Mouse (Mus musculus) forebrain, embryonic 12.5 days (tissue): Measurements from ENCODE around the gene Mfrp. TPM values are rescaled to one million over a fixed set of nuclear protein-coding genes. Genes with fewer than 3 reads are reported as not detected.

Source experiments
- ATAC-seq: fragments of 200-750 bp; cut with Nextera tagmentation; 2 replicates; pipeline ENCODE4 v1.8.0; 2017; ENCODE audit warnings: moderate TSS enrichment; ENCODE audit not compliant: low FRiP score
- H3K27ac ChIP-seq: fragments of 300-500 bp; sonication (generic); 2 replicates; pipeline ENCODE4 v1.5.1; 2016; ENCODE audit warnings: mild to moderate bottlenecking
- H3K27me3 ChIP-seq: fragments of 300-500 bp; sonication (generic); 2 replicates; pipeline ENCODE4 v1.6.1; 2016; ENCODE audit warnings: mild to moderate bottlenecking
- H3K36me3 ChIP-seq: fragments of 300-500 bp; sonication (generic); replicated peaks from 2 replicates; pipeline ENCODE4 v1.6.1; 2016; ENCODE audit warnings: mild to moderate bottlenecking
- H3K4me1 ChIP-seq: fragments of 300-500 bp; sonication (generic); 2 replicates; pipeline ENCODE4 v1.6.1; 2016
- H3K4me2 ChIP-seq: fragments of 300-500 bp; sonication (generic); 2 replicates; pipeline ENCODE4 v1.6.1; 2016; ENCODE audit warnings: mild to moderate bottlenecking, moderate library complexity
- H3K4me3 ChIP-seq: fragments of 300-500 bp; sonication (generic); replicated peaks from 2 replicates; pipeline ENCODE4 v1.5.1; 2016; ENCODE audit warnings: mild to moderate bottlenecking
- H3K9ac ChIP-seq: fragments of 300-500 bp; sonication (generic); 2 replicates; pipeline ENCODE4 v1.6.1; 2016; ENCODE audit warnings: mild to moderate bottlenecking
- H3K9me3 ChIP-seq: fragments of 300-500 bp; sonication (generic); 2 replicates; pipeline ENCODE4 v1.6.1; 2016
- WGBS: fragments of 180-500 bp; shearing (Covaris S2); methylation state at CpG from one replicate; pipeline ENCODE4 v1.1.7; 2016; 5-methylcytosine and 5-hydroxymethylcytosine counted together
- polyA plus RNA-seq: library from polyadenylated mRNA; unstranded; fragments of >200 nt; fragmentation: Nextera tagmentation; extraction: Ambion mirVana; gene quantifications from 2 replicates; pipeline ENCODE4 v1.2.1, GENCODE M21; 2016

The Mfrp gene
- polyA plus RNA-seq, 1 experiment from 2014 or later: 0.33 TPM

GRCm38 (mm10) chr9:44093612-44094503, 7.7 kb upstream of the Mfrp start:
- no peak overlapping the region for H3K27ac ChIP-seq
- no peak overlapping the region for H3K4me3 ChIP-seq
- WGBS: 31% methylated on average over 24 of the region's 24 CpGs
- peak; percentile 68; the same call in 1 of the 2 replicates for ATAC-seq
- H3K9ac ChIP-seq: 0 out of 2 replicates have a peak overlapping the region, but pooled peaks have one; percentile 21
- peaks cover 10% of the 10 kb centered on the region for H3K36me3 ChIP-seq
- H3K9me3 ChIP-seq: no peaks in the 10 kb centered on the region
- H3K4me1 ChIP-seq: peaks cover 16% of the 10 kb centered on the region
- peaks cover 12% of the 10 kb centered on the region; the same call in 1 of the 2 replicates for H3K27me3 ChIP-seq
- peak overlapping the region; percentile 41 for H3K4me2 ChIP-seq

DNA sequence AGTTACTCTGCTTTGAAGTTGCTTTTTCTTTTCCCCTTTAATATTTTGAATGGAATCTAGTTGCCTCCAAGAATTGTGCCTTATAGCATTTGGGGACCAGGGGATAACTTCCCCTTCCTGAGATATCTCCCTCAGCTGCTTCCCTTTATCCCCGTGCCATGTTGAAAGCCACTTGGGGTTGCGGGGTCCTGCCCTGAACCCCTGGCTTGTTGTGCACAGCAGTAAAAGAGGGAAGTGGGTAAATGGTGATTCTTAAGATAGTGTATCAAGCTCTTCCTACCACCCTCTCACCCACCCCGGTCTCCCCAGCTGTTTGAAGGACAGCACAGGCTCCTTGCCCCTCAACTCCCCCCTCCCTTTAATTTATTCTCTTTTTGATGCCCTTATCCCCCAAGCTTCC, 6.8 kb upstream of the Mfrp start:
- Histone ChIP-seq H3K27ac (no peak overlapping the region), H3K27me3 (peaks cover 4% of the 10 kb centered on the region; the same call in 1 of the 2 replicates), H3K4me3 (no peak overlapping the region), H3K4me2 (no peak overlapping the region), H3K9ac (no peak overlapping the region), H3K9me3 (no peaks in the 10 kb centered on the region), H3K4me1 (peaks cover 16% of the 10 kb centered on the region), H3K36me3 (peaks cover 10% of the 10 kb centered on the region)
- ATAC-seq: no peak
- 90% methylated on average over 3 of the region's 3 CpGs for WGBS

- H3K4me3 ChIP-seq: no peak overlapping the region
- no peak overlapping the region for H3K27ac ChIP-seq
- H3K9ac ChIP-seq: no peak overlapping the region
- 91% methylated on average over 9 of the region's 9 CpGs for WGBS
- peaks cover 10% of the 10 kb centered on the region for H3K36me3 ChIP-seq
- H3K4me2 ChIP-seq: no peak overlapping the region
- no peaks in the 10 kb centered on the region for H3K27me3 ChIP-seq
- no peaks in the 10 kb centered on the region for H3K9me3 ChIP-seq
- ATAC-seq: no peak
- H3K4me1 ChIP-seq: peaks cover 16% of the 10 kb centered on the region
These were observed 5.7 kb upstream of the Mfrp start for GRCm38 (mm10) chr9:44095781-44096180.

- Histone ChIP-seq H3K27ac (peak overlapping the region; percentile 38; the same call in 1 of the 2 replicates), H3K4me1 (peaks cover 19% of the 10 kb centered on the region), H3K9me3 (no peaks in the 10 kb centered on the region), H3K27me3 (no peaks in the 10 kb centered on the region), H3K36me3 (peaks cover 10% of the 10 kb centered on the region), H3K9ac (no peak overlapping the region), H3K4me3 (no peak overlapping the region), H3K4me2 (no peak overlapping the region)
- WGBS: 16% methylated on average over 9 of the region's 9 CpGs
- peak; percentile 47; the same call in 1 of the 2 replicates for ATAC-seq
These were observed 5.0 kb upstream of the Mfrp start for GRCm38 (mm10) chr9:44096536-44096935.

DNA sequence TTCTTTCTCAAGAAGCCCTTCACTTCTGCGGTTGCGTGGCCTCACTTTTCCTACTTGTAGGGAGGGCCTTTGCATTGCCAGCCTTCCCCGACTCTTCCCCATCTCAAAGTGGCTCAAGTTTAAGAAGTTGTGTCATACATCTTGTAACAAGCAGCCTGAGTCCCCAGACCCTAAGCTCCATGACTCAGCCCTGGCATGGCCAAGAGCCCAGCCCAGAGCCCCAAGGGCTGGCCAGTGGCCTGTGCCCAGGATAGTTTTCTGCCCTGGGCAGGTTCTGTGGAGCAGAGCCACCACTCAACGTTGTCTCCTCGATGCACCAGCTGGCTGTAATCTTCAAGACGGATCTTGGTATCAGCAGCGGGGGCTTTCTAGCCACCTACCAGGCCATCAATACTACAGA, 3.4 kb downstream of the Mfrp start:
- ATAC-seq: no peak
- H3K9me3 ChIP-seq: no peaks in the 10 kb centered on the region
- peaks cover 33% of the 10 kb centered on the region for H3K36me3 ChIP-seq
- no peak overlapping the region for H3K4me3 ChIP-seq
- H3K9ac ChIP-seq: no peak overlapping the region
- no peak overlapping the region for H3K27ac ChIP-seq
- H3K27me3 ChIP-seq: no peaks in the 10 kb centered on the region
- H3K4me1 ChIP-seq: peaks cover 47% of the 10 kb centered on the region
- no peak overlapping the region for H3K4me2 ChIP-seq
- 94% methylated on average over 7 of the region's 7 CpGs for WGBS

GRCm38 (mm10) chr9:44105781-44106180, 4.3 kb downstream of the Mfrp start:
- H3K27ac ChIP-seq: no peak overlapping the region
- no peak overlapping the region for H3K4me2 ChIP-seq
- no peak overlapping the region for H3K9ac ChIP-seq
- peaks cover 37% of the 10 kb centered on the region for H3K36me3 ChIP-seq
- no peak overlapping the region for H3K4me3 ChIP-seq
- peaks cover 55% of the 10 kb centered on the region for H3K4me1 ChIP-seq
- no peaks in the 10 kb centered on the region for H3K27me3 ChIP-seq
- no peaks in the 10 kb centered on the region for H3K9me3 ChIP-seq
- 85% methylated on average over 10 of the region's 10 CpGs for WGBS
- ATAC-seq: no peak

- H3K27ac ChIP-seq: no peak overlapping the region
- WGBS: 95% methylated on average over 7 of the region's 7 CpGs
- no peak overlapping the region for H3K9ac ChIP-seq
- H3K4me1 ChIP-seq: peaks cover 55% of the 10 kb centered on the region
- peaks cover 37% of the 10 kb centered on the region for H3K36me3 ChIP-seq
- H3K9me3 ChIP-seq: no peaks in the 10 kb centered on the region
- no peak overlapping the region for H3K4me3 ChIP-seq
- no peak overlapping the region for H3K4me2 ChIP-seq
- no peak for ATAC-seq
- no peaks in the 10 kb centered on the region for H3K27me3 ChIP-seq
These were observed 4.7 kb downstream of the Mfrp start for GRCm38 (mm10) chr9:44106182-44106581.

DNA sequence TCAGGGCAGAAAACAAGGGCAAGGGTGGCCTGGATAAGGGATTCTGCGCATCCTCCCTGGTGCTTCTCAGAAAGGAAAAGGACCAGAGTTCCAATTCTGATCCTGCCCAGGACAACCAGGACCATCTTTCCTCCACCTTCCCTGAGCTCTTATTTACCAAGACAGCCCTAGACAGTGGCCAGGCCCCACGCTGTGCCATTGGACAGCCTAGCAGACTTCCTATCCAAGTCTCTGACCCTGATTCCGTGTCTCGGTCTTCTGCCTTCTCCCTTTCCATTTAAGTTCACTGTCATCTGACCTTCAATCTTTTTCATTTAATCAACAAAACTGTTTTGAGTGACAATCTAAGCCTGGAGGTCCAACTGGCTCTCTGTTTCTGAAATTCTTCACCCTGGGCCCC, 5.1 kb downstream of the Mfrp start:
- H3K4me1 ChIP-seq: peaks cover 52% of the 10 kb centered on the region
- peak overlapping the region; percentile 41; the same call in 1 of the 2 replicates for H3K4me2 ChIP-seq
- no peaks in the 10 kb centered on the region for H3K9me3 ChIP-seq
- WGBS: 71% methylated on average over 4 of the region's 4 CpGs
- no peaks in the 10 kb centered on the region for H3K27me3 ChIP-seq
- no peak for ATAC-seq
- peaks cover 37% of the 10 kb centered on the region for H3K36me3 ChIP-seq
- no peak overlapping the region for H3K4me3 ChIP-seq
- peak overlapping the region; percentile 40 for H3K9ac ChIP-seq
- peak overlapping the region; percentile 37; the same call in 1 of the 2 replicates for H3K27ac ChIP-seq

- WGBS: 41% methylated on average over 8 of the region's 8 CpGs
- Histone ChIP-seq H3K9ac (peak within 1 kb of the TSS; percentile 40), H3K36me3 (peaks cover 37% of the 10 kb centered on the region), H3K4me2 (peak within 1 kb of the TSS; percentile 41), H3K9me3 (no peaks in the 10 kb centered on the region), H3K27me3 (no peaks in the 10 kb centered on the region), H3K4me3 (no peak within 1 kb of the TSS; the same call in 1 of the 2 replicates), H3K27ac (peak within 1 kb of the TSS; percentile 37), H3K4me1 (peaks cover 53% of the 10 kb centered on the region)
- ATAC-seq: no peak
These were observed 5.6 kb downstream of the Mfrp start, which contains the start of gene C1qtnf5 for GRCm38 (mm10) chr9:44107110-44107509. TSS of gene C1qtnf5 (plus strand) at chr9:44107245.

- H3K27ac ChIP-seq: peak overlapping the region; percentile 37; the same call in 1 of the 2 replicates
These were observed 6.1 kb downstream of the Mfrp start for GRCm38 (mm10) chr9:44107557-44108179.

DNA sequence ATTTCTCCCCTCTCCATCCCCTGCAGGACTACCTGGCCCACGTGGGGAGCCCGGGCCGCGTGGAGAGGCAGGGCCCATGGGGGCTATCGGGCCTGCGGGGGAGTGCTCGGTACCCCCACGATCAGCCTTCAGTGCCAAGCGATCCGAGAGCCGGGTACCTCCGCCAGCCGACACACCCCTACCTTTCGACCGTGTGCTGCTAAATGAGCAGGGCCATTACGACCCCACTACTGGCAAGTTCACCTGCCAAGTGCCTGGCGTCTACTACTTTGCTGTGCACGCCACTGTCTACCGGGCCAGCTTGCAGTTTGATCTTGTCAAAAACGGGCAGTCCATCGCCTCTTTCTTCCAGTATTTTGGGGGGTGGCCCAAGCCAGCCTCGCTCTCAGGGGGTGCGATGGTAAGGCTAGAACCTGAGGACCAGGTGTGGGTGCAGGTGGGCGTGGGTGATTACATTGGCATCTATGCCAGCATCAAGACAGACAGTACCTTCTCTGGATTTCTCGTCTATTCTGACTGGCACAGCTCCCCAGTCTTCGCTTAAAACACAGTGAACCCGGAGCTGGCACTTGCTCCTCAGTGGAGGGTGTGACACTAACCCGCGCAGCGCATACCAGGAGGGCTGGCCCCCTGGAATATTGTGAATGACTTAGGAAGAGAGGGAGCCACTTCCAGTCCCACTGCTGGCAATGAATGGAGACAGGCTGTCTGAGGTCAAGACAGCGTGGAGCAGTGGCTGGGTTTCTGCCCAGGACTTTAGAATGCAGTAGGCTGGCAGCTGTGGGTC, 6.9 kb downstream of the Mfrp start:
- 85% methylated on average over 31 of the region's 31 CpGs for WGBS
- H3K4me1 ChIP-seq: peaks cover 55% of the 10 kb centered on the region
- H3K4me3 ChIP-seq: 0 out of 2 replicates have a peak overlapping the region, but pooled peaks have one; percentile 11
- H3K4me2 ChIP-seq: peak overlapping the region; percentile 41
- no peaks in the 10 kb centered on the region for H3K27me3 ChIP-seq
- no peak for ATAC-seq
- no peak overlapping the region for H3K27ac ChIP-seq
- H3K9me3 ChIP-seq: no peaks in the 10 kb centered on the region
- peaks cover 37% of the 10 kb centered on the region for H3K36me3 ChIP-seq
- peak overlapping the region; percentile 39; the same call in 1 of the 2 replicates for H3K9ac ChIP-seq

More at GRCm38 (mm10) chr9:44107557-44108179, 6.1 kb downstream of the Mfrp start:
- ATAC-seq: no peak
- 34% methylated on average over 25 of the region's 25 CpGs for WGBS
- peak overlapping the region; percentile 40 for H3K9ac ChIP-seq
- H3K4me1 ChIP-seq: peaks cover 55% of the 10 kb centered on the region
- H3K9me3 ChIP-seq: no peaks in the 10 kb centered on the region
- H3K36me3 ChIP-seq: peaks cover 37% of the 10 kb centered on the region
- no peaks in the 10 kb centered on the region for H3K27me3 ChIP-seq
- H3K4me3 ChIP-seq: no peak overlapping the region; the same call in 1 of the 2 replicates
- peak overlapping the region; percentile 41 for H3K4me2 ChIP-seq
